28 mouse cellular contexts compared by ENCODE assay signal in genomic region chr3:72328066-72328465, GRCm38 (mm10).
"Had no signal": no experiment of that assay in that cellular context is flagged by ENCODE, and none has a peak within 500 bp of the region (broad histone marks: within the 10 kb centered on the region; RNA-seq: fewer than 3 reads in every experiment).

No protein-coding gene starts in this region.

- DNase-seq: gastrocnemius, adult 2 months; gastrocnemius, postnatal 14 days; gastrocnemius, postnatal 36 days; heart, adult 11 months; heart, adult 2 months; heart, postnatal 10 days; heart, postnatal 4 days; kidney, adult 18-20 months; kidney, adult 8-10 months; kidney, postnatal 10 days; kidney, postnatal 25 days; kidney, postnatal 4 days; liver; liver, embryonic 13.5 days; liver, postnatal 0 days had no signal

- H3K36me3 ChIP-seq: heart, embryonic 12.5 days; hindbrain, embryonic 10.5 days; hindbrain, embryonic 12.5 days; intestine, embryonic 15.5 days; limb, embryonic 13.5 days; liver, embryonic 13.5 days; liver, embryonic 15.5 days had no signal

- H3K4me1 ChIP-seq: heart, embryonic 12.5 days; hindbrain, embryonic 10.5 days; hindbrain, embryonic 12.5 days; intestine, embryonic 15.5 days; limb, embryonic 13.5 days; liver, embryonic 13.5 days; liver, embryonic 15.5 days had no signal

- H3K27me3 ChIP-seq: heart, embryonic 12.5 days; hindbrain, embryonic 12.5 days; intestine, embryonic 15.5 days; limb, embryonic 13.5 days; liver, embryonic 13.5 days; liver, embryonic 15.5 days had no signal

- H3K4me3 ChIP-seq: gastrocnemius, adult 2 months; heart, adult 2 months; heart, embryonic 12.5 days; hindbrain, embryonic 10.5 days; hindbrain, embryonic 12.5 days; intestine, embryonic 15.5 days; layer of hippocampus, adult 2 months; left cerebral cortex, adult 2 months; limb, embryonic 13.5 days; liver, embryonic 13.5 days; liver, embryonic 15.5 days had no signal

- H3K9me3 ChIP-seq: heart, embryonic 12.5 days; hindbrain, embryonic 10.5 days; hindbrain, embryonic 12.5 days; intestine, embryonic 15.5 days; limb, embryonic 13.5 days; liver, embryonic 13.5 days; liver, embryonic 15.5 days had no signal

- H3K4me2 ChIP-seq: heart, embryonic 12.5 days; hindbrain, embryonic 12.5 days; hindbrain, embryonic 14.5 days; intestine, embryonic 15.5 days; limb, embryonic 13.5 days; liver, embryonic 11.5 days; liver, embryonic 13.5 days; liver, embryonic 15.5 days had no signal

- H3K27ac ChIP-seq: gastrocnemius, adult 2 months; heart, adult 2 months; hindbrain, embryonic 10.5 days; hindbrain, embryonic 12.5 days; hindbrain, embryonic 14.5 days; intestine, embryonic 15.5 days; layer of hippocampus, adult 2 months; left cerebral cortex, adult 2 months; limb, embryonic 13.5 days; liver, embryonic 13.5 days; liver, embryonic 15.5 days had no signal

- ATAC-seq: hindbrain, embryonic 16.5 days; inflammation-experienced regulatory T-cells, adult 6 months; intestine, embryonic 15.5 days; intestine, postnatal 0 days; liver, postnatal 0 days had no signal

- H3K9ac ChIP-seq: heart, embryonic 12.5 days; hindbrain, embryonic 12.5 days; hindbrain, embryonic 14.5 days; intestine, embryonic 15.5 days; limb, embryonic 13.5 days; liver, embryonic 13.5 days; liver, embryonic 15.5 days; liver, postnatal 0 days had no signal
